Mouse (Mus musculus): Measurements from ENCODE around the gene Ubtd2.

The Ubtd2 gene

GRCm38 (mm10) chr11:32516916-32517712 lies 61.9 kb downstream of the Ubtd2 start:
- no peaks in the 10 kb centered on the region for H3K9me3 ChIP-seq (ENCODE audit: low read length)
- no peaks in the 10 kb centered on the region for H3K27me3 ChIP-seq (ENCODE audit: insufficient read depth, low read length)
- H3K4me3 ChIP-seq (replicated peaks; ENCODE audit: low read length): no peak overlapping the region
- no peak for TF ChIP-seq NANOG (IDR thresholded peaks at IDR 0.05; ENCODE audit: borderline replicate concordance, low read length)
- TF ChIP-seq CTCF (conservative IDR thresholded peaks at IDR 0.05; ENCODE audit: low read length): no peak
- no peak for TF ChIP-seq POU5F1 (IDR thresholded peaks at IDR 0.05; ENCODE audit: borderline replicate concordance, low read length)
- H3K36me3 ChIP-seq (ENCODE audit: insufficient read depth, low read length): peaks cover 14% of the 10 kb centered on the region; the same call in 1 of the 2 replicates
- peaks cover 14% of the 10 kb centered on the region; the same call in 1 of the 2 replicates for H3K4me1 ChIP-seq (replicated peaks; ENCODE audit: low read depth, low read length)

DNA sequence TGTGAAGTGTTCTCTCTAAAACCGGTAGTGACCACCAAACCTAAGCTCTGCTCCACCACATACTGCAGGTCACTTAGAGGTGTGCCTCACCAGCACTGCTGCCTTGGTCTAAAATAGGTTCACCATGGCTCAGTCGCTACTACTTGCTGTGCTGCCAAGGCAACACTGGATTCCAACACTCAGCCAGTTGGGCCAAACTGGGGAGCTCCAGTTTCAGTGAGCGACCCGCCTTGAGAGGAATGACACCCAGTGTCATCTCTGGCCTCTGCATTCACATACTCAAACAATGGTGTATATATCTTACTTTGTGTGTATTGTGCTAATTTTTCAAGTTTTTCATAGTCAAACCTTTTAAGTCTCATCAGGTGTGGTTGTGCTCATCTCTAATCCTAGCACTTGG lies 63.6 kb downstream of the Ubtd2 start:
- Histone ChIP-seq H3K36me3 (ENCODE audit: insufficient read depth, low read length) (peaks cover 14% of the 10 kb centered on the region; the same call in 1 of the 2 replicates), H3K9me3 (ENCODE audit: low read length) (no peaks in the 10 kb centered on the region), H3K4me1 (replicated peaks; ENCODE audit: low read depth, low read length) (peaks cover 14% of the 10 kb centered on the region; the same call in 1 of the 2 replicates), H3K4me3 (replicated peaks; ENCODE audit: low read length) (no peak overlapping the region), H3K27me3 (ENCODE audit: insufficient read depth, low read length) (no peaks in the 10 kb centered on the region)
- TF ChIP-seq POU5F1 (IDR thresholded peaks at IDR 0.05; ENCODE audit: borderline replicate concordance, low read length): no peak
- TF ChIP-seq CTCF (conservative IDR thresholded peaks at IDR 0.05; ENCODE audit: low read length): no peak
- TF ChIP-seq NANOG (IDR thresholded peaks at IDR 0.05; ENCODE audit: borderline replicate concordance, low read length): no peak

- H3K4me3 ChIP-seq (replicated peaks; ENCODE audit: low read length): no peak overlapping the region
- H3K4me1 ChIP-seq (replicated peaks; ENCODE audit: low read depth, low read length): peaks cover 14% of the 10 kb centered on the region; the same call in 1 of the 2 replicates
- peaks cover 14% of the 10 kb centered on the region; the same call in 1 of the 2 replicates for H3K36me3 ChIP-seq (ENCODE audit: insufficient read depth, low read length)
- H3K27me3 ChIP-seq (ENCODE audit: insufficient read depth, low read length): no peaks in the 10 kb centered on the region
- H3K9me3 ChIP-seq (ENCODE audit: low read length): no peaks in the 10 kb centered on the region
- TF ChIP-seq POU5F1 (IDR thresholded peaks at IDR 0.05; ENCODE audit: borderline replicate concordance, low read length) (no peak), NANOG (IDR thresholded peaks at IDR 0.05; ENCODE audit: borderline replicate concordance, low read length) (no peak), CTCF (conservative IDR thresholded peaks at IDR 0.05; ENCODE audit: low read length) (no peak)
Observed at GRCm38 (mm10) chr11:32519354-32519753, 64.2 kb downstream of the Ubtd2 start.

- no peak for TF ChIP-seq POU5F1 (IDR thresholded peaks at IDR 0.05; ENCODE audit: borderline replicate concordance, low read length)
- no peak for TF ChIP-seq CTCF (conservative IDR thresholded peaks at IDR 0.05; ENCODE audit: low read length)
- TF ChIP-seq NANOG (IDR thresholded peaks at IDR 0.05; ENCODE audit: borderline replicate concordance, low read length): no peak
- H3K27me3 ChIP-seq (ENCODE audit: insufficient read depth, low read length): no peaks in the 10 kb centered on the region
Observed at GRCm38 (mm10) chr11:32521246-32521645, 66.1 kb downstream of the Ubtd2 start.

DNA sequence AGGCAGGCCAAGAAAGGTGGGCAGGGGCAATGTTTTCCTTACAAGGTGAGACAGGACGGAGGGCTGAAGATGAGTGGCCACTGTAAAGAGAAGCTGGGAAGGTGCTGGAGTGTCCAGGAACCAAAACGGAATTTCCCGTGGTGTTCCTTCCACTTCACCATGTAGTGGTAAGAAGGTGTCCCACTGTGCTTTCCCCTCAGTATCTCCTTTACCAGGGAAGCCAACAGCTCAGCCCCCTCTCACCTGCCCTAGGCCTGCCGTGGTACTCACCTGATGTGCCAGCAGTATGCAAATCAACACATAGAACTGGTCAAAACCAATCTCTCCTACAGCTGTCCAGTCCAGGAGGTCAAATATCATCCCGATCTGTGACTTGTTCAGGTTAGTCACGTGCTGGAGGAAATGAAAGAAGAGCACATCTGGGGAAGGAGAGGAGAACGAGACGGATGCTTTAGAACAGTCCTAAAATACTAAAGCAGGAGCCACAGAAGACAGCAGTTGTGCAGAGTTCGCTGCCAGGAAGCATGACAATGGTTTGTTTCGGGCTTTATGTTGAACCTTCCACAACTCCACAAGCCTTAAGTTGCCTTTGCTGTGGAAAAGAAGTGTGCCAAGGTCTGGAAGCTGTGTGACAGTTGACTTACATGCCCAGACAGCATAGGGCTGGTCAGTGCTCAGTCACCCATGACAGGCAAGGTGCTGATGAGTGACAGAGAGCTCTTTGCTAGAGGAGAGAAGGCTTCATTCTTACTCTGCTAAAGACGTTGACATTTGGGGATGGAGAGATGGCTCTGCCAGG lies 69.2 kb downstream of the Ubtd2 start:
- Histone ChIP-seq H3K36me3 (ENCODE audit: insufficient read depth, low read length) (0 out of 2 replicates have a peak, but pooled peaks cover 3% of the 10 kb centered on the region), H3K4me1 (replicated peaks; ENCODE audit: low read depth, low read length) (no peaks in the 10 kb centered on the region), H3K9me3 (ENCODE audit: low read length) (no peaks in the 10 kb centered on the region), H3K27me3 (ENCODE audit: insufficient read depth, low read length) (no peaks in the 10 kb centered on the region), H3K4me3 (replicated peaks; ENCODE audit: low read length) (no peak overlapping the region)
- no peak for TF ChIP-seq NANOG (IDR thresholded peaks at IDR 0.05; ENCODE audit: borderline replicate concordance, low read length)
- TF ChIP-seq CTCF (conservative IDR thresholded peaks at IDR 0.05; ENCODE audit: low read length): no peak
- no peak for TF ChIP-seq POU5F1 (IDR thresholded peaks at IDR 0.05; ENCODE audit: borderline replicate concordance, low read length)

More at GRCm38 (mm10) chr11:32521246-32521645, 66.1 kb downstream of the Ubtd2 start:
- Histone ChIP-seq H3K36me3 (ENCODE audit: insufficient read depth, low read length) (peaks cover 11% of the 10 kb centered on the region; the same call in 1 of the 2 replicates), H3K4me1 (replicated peaks; ENCODE audit: low read depth, low read length) (peaks cover 8% of the 10 kb centered on the region; the same call in 1 of the 2 replicates), H3K4me3 (replicated peaks; ENCODE audit: low read length) (no peak overlapping the region), H3K9me3 (ENCODE audit: low read length) (no peaks in the 10 kb centered on the region)

- Histone ChIP-seq H3K9me3 (ENCODE audit: low read length) (no peaks in the 10 kb centered on the region), H3K4me3 (replicated peaks; ENCODE audit: low read length) (no peak overlapping the region)
- no peak for TF ChIP-seq POU5F1 (IDR thresholded peaks at IDR 0.05; ENCODE audit: borderline replicate concordance, low read length)
- TF ChIP-seq NANOG (IDR thresholded peaks at IDR 0.05; ENCODE audit: borderline replicate concordance, low read length): no peak
- TF ChIP-seq CTCF (conservative IDR thresholded peaks at IDR 0.05; ENCODE audit: low read length): no peak
Observed at GRCm38 (mm10) chr11:32527006-32527405, 71.8 kb downstream of the Ubtd2 start.

GRCm38 (mm10) chr11:32530151-32530550 lies 75.0 kb downstream of the Ubtd2 start:
- Histone ChIP-seq H3K4me3 (replicated peaks; ENCODE audit: low read length) (no peak overlapping the region), H3K9me3 (ENCODE audit: low read length) (no peaks in the 10 kb centered on the region), H3K36me3 (ENCODE audit: insufficient read depth, low read length) (no peaks in the 10 kb centered on the region), H3K4me1 (replicated peaks; ENCODE audit: low read depth, low read length) (peaks cover 30% of the 10 kb centered on the region), H3K27me3 (ENCODE audit: insufficient read depth, low read length) (peaks cover 32% of the 10 kb centered on the region)
- TF ChIP-seq POU5F1 (IDR thresholded peaks at IDR 0.05; ENCODE audit: borderline replicate concordance, low read length) (no peak), CTCF (conservative IDR thresholded peaks at IDR 0.05; ENCODE audit: low read length) (no peak), NANOG (IDR thresholded peaks at IDR 0.05; ENCODE audit: borderline replicate concordance, low read length) (no peak)

More at GRCm38 (mm10) chr11:32527006-32527405, 71.8 kb downstream of the Ubtd2 start:
- H3K36me3 ChIP-seq (ENCODE audit: insufficient read depth, low read length): no peaks in the 10 kb centered on the region
- peaks cover 15% of the 10 kb centered on the region for H3K27me3 ChIP-seq (ENCODE audit: insufficient read depth, low read length)
- H3K4me1 ChIP-seq (replicated peaks; ENCODE audit: low read depth, low read length): peaks cover 7% of the 10 kb centered on the region
